Mouse (Mus musculus) cerebellum, adult 2 months (tissue): ENCODE results near the gene Eci1.
A peak's percentile ranks its signal among the peaks of the same experiment; 100 is the strongest.

ENCODE experiments used
- CTCF ChIP-seq: fragments of 200-500 bp; IDR thresholded peaks from 2 replicates; pipeline ENCODE4 v1.5.1; 2011; ENCODE audit warnings: low read depth, mild to moderate bottlenecking, control low read depth, low read length, moderate library complexity, borderline replicate concordance; ENCODE audit not compliant: insufficient read depth
- POLR2A ChIP-seq: fragments of 200-500 bp; IDR thresholded peaks from 2 replicates; pipeline ENCODE4 v1.6.1; 2011; ENCODE audit warnings: low read length, control low read depth, borderline replicate concordance; ENCODE audit not compliant: insufficient read depth

GRCm38 (mm10) chr17:24478663-24479380 lies 52.4 kb downstream of the Eci1 start, which contains the start of gene Mlst8:
- TF ChIP-seq CTCF: peak; percentile 84
- peak; percentile 96 for TF ChIP-seq POLR2A
